Mouse (Mus musculus): Measurements from ENCODE around the gene Prm3.
A peak's percentile ranks its signal among the peaks of the same experiment; 100 is the strongest.

Prm3 gene

DNA sequence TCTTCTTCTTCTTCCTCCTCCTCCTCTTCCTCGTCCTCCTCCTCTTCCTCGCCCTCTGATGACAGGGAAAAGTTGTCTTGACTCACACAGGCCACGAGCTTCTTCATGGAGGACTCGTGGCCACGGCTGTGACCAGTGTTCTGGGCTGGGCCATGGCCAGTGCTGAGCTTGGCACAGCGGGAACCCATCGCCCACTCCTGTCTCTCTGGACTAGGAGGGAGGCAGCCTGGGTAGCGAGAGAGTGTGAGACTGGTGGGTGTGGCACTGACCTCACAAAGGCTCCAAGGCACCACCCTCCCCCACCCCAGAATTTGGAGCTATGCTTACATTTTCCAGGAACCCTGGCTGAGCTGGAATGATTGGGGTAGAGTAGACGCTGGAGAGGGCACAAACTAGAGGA lies at the start of gene Prm3:
Prm3 (minus strand) TSS at position 213 of the 400 bp plus-strand sequence.
- no peak for DNase-seq (ENCODE audit: low read depth, low spot score)

DNA sequence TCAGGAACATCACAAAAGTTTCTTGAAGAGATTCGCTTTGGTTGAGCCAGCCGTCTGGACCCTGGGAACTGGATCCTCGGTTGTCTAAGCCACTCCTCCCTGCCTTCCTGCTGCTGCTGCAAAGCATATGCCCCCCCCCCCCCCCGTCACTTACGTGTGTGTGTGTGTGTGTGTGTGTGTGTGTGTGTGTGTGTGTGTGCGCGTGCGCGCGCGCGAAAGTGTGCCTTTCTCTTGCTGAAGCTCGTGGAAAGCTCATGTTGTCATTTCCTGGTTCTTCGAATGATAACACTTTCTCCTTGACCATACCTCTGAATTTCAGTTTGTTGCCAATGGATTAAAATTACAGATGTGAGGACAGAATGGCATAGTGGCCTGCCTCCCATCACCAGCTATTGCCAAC lies 49.3 kb upstream of the Prm3 start:
- DNase-seq (ENCODE audit: low read depth, low spot score): no peak

GRCm38 (mm10) chr16:10838487-10839245 lies 48.0 kb upstream of the Prm3 start:
- no peak for DNase-seq (ENCODE audit: low read depth, low spot score)

GRCm38 (mm10) chr16:10837903-10838302 lies 47.2 kb upstream of the Prm3 start:
- no peak for DNase-seq (ENCODE audit: low read depth, low spot score)

- DNase-seq (ENCODE audit: low read depth, low spot score): no peak
Observed at GRCm38 (mm10) chr16:10837250-10837649, 46.5 kb upstream of the Prm3 start.

- no peak for DNase-seq (ENCODE audit: low read depth, low spot score)
Observed at GRCm38 (mm10) chr16:10836388-10836787, 45.7 kb upstream of the Prm3 start.

DNA sequence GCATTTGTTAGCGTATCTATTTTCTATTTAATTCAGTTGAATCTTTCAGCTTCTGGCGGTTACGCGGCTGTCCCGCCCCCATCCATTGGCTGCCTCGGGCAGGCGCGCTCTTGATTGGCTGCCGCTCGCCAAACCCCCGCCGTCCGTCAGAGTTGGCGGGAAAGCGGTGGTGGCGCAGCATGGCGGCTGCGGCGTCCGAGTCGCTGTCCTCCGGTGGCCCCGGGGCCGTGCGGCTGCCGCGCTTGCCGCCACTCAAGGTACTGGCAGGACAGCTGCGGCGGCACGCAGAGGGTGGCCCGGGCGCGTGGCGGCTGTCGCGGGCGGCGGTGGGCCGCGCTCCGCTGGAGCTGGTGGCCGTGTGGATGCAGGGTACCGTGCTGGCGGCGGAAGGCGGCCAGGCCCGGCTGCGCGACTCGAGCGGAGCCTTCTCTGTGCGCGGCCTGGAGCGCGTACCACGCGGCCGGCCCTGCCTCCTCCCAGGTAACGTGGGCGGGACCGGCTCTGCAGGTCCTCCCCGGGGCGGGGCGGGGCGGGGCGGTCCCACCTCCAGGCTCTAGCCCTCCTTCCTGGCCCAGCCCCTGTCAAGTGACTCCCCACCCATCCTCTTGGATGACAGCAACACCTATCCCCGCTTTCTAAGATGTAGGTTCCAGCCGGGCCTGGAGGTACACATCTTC lies 44.3 kb upstream of the Prm3 start, which contains the start of gene Rmi2:
Rmi2 (plus strand) TSS at position 149 of the 677 bp plus-strand sequence.
- peak; percentile 69 for DNase-seq (ENCODE audit: low read depth, low spot score)

GRCm38 (mm10) chr16:10834542-10834910 lies 43.8 kb upstream of the Prm3 start:
- no peak for DNase-seq (ENCODE audit: low read depth, low spot score)

DNA sequence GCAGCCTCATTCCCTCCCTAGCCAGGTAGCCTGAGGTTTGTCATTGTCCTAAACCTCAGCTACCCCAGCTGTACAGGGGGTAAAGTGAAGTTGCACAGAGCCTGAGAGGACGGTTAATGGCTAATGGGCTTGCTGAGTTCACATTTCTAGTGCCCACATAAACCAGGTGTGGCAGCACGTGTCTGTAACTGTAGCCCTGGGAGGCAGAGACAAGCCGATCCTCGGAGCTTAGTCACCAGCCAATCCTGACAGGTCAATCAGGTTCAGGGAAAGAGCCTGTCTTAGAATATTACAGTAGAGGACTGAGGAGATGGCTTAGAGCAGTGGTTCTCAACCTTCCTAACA lies 37.7 kb upstream of the Prm3 start:
- no peak for DNase-seq (ENCODE audit: low read depth, low spot score)

DNA sequence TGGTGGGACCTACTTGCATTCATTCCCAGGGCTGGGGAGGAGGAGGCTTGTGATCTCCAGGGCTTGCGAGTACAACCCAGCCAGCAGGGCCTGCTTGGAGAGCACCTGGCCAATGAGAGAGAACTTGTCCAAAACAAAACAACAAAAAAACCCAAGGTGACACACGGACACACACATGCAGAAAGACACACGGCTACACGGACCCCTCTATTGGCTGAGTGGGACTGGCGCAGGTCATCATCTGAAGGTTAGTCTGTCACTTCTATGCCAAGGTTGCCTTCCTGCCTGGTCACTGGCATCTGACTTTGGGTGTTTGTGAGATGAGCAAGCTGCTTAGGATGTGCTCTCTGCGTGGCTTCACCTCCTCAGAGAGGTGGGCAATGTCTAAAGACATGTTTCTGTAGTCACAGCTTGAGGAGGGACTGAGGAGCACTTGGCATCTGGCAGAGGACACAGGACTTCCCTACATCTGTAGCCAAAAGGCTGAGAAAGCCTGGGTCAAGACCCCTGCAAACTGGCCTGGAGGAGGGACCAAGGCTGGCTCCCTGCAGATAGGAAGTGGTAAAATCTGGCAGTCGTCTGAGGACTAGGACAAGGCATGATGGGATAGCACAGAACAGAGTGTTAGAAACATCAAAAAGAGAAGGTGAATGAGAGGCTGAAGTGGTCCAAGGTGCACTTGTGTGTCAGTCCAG lies 37.2 kb upstream of the Prm3 start:
- no peak for DNase-seq (ENCODE audit: low read depth, low spot score)

- DNase-seq (ENCODE audit: low read depth, low spot score): no peak
Observed at GRCm38 (mm10) chr16:10827269-10827668, 36.6 kb upstream of the Prm3 start.

DNA sequence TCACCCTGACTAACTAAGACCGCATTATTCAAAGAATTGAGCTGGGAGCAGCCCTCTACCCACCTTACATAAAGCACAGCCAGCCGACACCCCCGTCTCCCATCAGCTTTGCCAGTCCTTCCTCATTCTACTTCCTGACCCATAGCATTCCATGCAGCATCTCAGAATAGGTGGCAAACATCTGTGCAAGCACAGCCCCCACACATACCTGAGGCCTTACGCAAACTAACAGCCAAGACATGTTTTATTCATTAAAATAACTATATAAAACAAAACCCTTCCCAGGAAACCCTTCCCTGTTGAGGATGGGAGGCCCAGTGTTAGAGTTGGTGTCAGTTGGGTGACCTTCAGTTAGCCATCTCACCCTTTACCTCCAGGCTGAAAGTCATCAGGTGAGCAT lies 35.1 kb upstream of the Prm3 start:
- no peak for DNase-seq (ENCODE audit: low read depth, low spot score)

GRCm38 (mm10) chr16:10824536-10824935 lies 33.8 kb upstream of the Prm3 start:
- DNase-seq (ENCODE audit: low read depth, low spot score): no peak

DNA sequence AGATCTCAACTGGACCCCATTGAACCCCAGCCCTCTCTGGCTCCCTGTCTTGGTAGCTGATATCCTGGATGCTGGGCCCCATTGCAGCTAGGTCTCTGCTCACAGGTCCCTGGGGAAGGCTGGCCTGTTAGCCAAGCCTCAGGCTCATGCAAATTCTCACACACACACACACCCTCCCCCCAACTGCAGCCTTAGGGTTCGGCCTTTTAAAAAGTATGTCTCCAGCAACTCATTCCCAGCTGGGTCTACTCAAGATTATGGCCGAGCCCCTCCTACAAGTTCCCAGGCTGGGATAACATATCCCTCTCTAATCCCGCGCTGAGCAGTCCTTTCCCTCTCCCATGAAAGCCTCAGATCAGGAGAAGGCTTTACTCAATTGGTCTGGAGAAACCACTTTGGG lies 30.7 kb upstream of the Prm3 start:
- no peak for DNase-seq (ENCODE audit: low read depth, low spot score)

DNA sequence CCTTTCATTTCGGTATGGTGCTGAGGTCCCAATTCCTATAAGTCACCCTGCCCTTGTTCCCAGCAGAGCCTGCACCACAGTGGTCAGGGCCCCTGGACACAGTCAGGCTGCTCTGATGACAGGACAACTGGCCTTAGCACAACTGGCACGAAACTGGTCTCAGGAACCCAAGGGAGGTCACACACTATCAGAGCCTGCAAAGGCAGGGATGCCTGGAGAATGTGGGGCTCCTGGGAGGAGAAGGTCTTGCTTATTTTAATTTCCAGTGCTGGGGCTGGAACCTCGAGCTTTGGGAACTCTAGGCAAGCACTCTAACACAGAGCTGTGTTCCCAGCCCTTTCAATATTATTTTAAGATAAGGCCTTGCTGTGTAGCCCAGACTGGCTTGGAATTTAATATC lies 29.3 kb upstream of the Prm3 start:
- no peak for DNase-seq (ENCODE audit: low read depth, low spot score)

- DNase-seq (ENCODE audit: low read depth, low spot score): no peak
Observed at GRCm38 (mm10) chr16:10818579-10819135, 27.9 kb upstream of the Prm3 start.

- DNase-seq (ENCODE audit: low read depth, low spot score): no peak
Observed at GRCm38 (mm10) chr16:10814864-10815263, 24.1 kb upstream of the Prm3 start.

DNA sequence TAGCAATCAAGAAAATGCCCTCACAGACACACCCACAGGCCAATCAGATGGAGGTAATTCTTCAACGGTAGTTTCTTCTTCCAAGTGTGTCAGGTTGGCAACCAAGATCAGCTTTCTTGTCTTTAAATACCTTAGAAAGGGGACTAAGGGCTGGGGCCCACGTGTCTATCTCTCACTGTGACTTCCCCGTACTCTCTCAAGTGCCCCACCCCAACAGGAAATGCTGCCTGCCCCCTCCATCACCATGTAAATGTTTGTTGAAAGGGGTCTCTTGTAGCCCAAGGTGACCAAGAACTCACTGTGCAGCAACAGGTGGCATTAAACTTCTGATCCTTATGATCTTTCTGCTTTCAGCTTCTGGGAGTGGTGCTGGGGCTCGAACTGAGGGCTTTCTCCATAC lies 23.0 kb upstream of the Prm3 start:
- DNase-seq (ENCODE audit: low read depth, low spot score): no peak

DNA sequence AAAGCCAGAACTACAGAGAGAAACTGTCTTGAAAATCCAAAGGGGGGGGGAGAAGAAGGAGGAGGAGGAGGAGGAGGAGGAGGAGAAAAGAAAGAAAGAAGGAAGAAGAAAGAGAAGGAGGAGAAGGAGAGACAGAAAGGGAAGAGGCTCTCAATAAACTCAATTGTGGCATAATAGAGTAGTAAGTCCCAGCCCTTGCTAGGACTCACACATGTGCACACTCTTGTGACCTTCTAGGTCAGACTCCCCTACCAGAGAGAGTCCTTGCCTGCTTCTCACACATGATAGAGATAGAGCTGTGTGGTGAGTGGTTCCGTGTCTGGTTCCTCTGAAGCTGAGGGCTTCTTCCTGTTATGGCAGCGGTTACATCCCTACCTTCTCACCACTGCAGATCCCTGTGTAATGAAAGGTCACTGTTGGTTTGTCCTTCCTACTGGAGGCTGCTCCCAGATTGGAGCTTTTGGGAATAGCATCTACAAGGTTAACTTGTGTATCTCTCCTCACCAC lies 22.2 kb upstream of the Prm3 start, which contains the start of gene Gm11172:
Gm11172 (plus strand) TSS at position 51 of the 507 bp plus-strand sequence.
- no peak for DNase-seq (ENCODE audit: low read depth, low spot score)

DNA sequence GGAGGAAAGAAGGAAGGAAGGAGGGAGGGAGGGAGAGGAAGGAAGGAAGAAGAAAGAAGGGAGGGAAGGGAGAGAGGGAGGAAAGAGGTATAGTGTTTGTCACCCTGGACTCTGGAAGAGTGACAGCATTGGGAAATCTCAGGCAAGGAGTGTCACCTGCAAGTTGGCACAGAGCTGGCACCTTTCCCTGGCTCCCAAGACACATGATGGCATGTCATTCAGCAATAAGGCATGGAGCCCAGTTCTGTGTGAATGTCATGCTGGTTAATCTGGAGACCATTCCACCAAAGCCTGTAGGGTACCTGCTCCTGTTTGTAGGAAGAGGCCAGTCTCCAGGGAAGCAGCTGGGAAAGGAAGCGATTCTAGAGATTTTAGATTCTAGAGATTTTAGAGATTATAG lies 19.7 kb upstream of the Prm3 start:
- DNase-seq (ENCODE audit: low read depth, low spot score): no peak

DNA sequence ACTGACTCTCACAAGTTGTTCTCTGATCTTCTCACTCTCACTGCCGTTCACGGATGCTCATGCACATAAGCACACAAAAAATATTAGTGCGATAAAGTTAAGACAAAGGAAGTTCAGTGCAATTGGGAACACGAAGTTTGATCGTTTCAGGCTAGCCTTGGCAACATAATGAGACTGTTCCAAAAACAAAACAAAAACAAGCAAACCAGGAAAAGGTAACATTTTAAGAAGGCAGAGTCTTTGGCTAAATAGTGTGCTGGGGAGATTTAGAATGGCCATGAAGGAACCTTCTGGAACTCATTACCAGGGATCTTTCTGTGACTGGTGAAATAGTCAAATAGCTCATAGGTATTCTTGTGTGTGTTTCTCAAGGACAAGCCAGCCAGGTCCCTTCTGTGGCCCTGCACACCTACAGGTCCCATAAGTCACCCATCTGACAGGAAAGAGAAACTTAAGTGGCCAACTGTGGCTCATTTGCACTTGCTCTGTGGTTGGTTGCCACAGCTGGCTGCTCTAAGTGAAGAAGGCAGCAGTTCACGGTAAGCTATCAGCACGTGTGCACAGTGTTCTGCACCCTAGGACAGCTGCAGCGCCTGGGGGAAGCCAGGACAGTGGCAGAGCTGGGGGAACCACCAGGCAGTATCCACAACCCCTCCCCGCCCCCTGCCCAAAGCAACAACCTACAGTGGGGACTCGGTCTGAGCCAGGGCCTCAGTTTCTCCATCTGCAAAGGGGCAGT lies 15.2 kb upstream of the Prm3 start, which contains the start of gene Prm1:
Prm1 (minus strand) TSS at position 51 of the 739 bp plus-strand sequence.
- DNase-seq (ENCODE audit: low read depth, low spot score): no peak
